Mouse (Mus musculus): ENCODE results near the gene Daam2. TPM values are rescaled to one million over a fixed set of nuclear protein-coding genes. Genes with fewer than 3 reads are reported as not detected.

Gene Daam2
- polyA plus RNA-seq, 1 experiment from 2014 or later, result 15.8 TPM

DNA sequence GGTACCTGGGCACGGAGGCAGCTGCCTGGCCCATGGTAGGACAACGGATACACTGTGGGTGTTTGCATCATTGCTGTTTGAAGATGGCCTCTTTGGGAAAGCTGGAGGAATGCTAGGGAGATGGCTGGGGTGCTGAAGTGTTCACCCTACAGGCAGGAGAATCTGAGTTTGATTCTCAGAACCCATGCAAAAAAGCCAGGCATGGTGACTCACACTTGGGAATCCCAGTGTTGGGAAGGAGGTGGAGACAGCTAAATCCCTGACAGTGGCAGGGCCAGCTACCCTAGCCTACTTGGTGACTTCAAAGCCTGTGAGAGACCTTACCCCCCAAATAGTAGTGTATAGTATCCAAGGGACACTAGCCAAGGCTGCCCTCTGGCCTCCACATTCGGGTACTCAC is 49.0 kb downstream of the Daam2 start:
- 72% methylated on average over 3 of the region's 3 CpGs for WGBS

DNA sequence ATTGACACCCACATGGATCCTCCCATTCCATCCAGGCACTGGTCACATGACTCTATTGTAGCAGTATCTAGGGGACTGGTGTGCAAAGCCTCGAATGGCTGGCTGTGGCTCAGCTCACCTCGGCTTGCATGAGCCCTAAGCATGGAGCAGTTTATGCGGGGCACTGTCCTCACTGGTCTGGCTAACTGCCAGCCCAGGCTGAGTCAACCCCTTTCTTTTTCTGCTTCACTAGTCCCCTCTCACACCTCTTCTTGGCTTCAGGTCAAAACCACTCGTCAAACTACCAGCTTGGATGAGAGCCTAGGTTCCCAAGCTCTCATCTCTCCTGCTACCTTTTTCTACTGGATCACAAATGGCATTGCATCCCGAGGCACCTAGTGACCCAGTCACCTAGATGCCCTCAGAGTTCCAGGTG is 51.5 kb downstream of the Daam2 start:
- Histone ChIP-seq H3K36me3 (no peaks in the 10 kb centered on the region), H3K27ac (no peak overlapping the region), H3K9ac (no peak overlapping the region), H3K9me3 (no peaks in the 10 kb centered on the region), H3K4me3 (no peak overlapping the region), H3K4me2 (no peak overlapping the region), H3K27me3 (no peaks in the 10 kb centered on the region), H3K4me1 (peaks cover 20% of the 10 kb centered on the region)
- 0 out of 2 replicates have a peak, but pooled peaks have one; percentile 20 for ATAC-seq (ENCODE audit: borderline replicate concordance, extremely low read depth, low FRiP score, low TSS enrichment)
- WGBS, result 22% methylated on average over 5 of the region's 5 CpGs

More for the DNA sequence above, 49.0 kb downstream of the Daam2 start:
- H3K9me3 ChIP-seq, result no peaks in the 10 kb centered on the region
- no peak overlapping the region for H3K4me3 ChIP-seq
- H3K4me2 ChIP-seq, result no peak overlapping the region
- H3K27me3 ChIP-seq, result no peaks in the 10 kb centered on the region
- H3K27ac ChIP-seq, result no peak overlapping the region
- H3K36me3 ChIP-seq, result no peaks in the 10 kb centered on the region
- ATAC-seq (ENCODE audit: borderline replicate concordance, extremely low read depth, low FRiP score, low TSS enrichment), result no peak
- H3K9ac ChIP-seq, result no peak overlapping the region
- H3K4me1 ChIP-seq, result peaks cover 25% of the 10 kb centered on the region

DNA sequence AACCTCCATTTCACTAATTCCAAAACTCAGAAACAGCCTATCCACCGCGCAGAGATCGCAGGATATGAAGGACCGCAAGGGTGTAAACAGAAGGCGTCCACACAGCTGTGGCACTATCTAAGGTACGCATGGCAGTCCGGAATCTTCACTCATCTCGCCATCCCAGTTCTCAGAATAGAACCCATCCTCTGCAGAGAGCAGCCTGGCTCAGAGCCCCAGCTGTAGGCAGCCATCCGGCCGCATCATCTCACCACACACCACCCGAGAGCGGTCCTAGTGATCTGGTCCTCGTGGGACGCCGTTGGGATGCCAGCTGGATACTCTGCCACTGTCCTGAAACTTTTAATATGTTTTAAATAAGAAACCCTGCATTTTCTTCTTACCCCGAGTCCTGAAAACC is 54.7 kb downstream of the Daam2 start:
- Histone ChIP-seq H3K27ac (no peak overlapping the region), H3K9ac (no peak overlapping the region), H3K27me3 (no peaks in the 10 kb centered on the region), H3K4me1 (peaks cover 12% of the 10 kb centered on the region), H3K36me3 (no peaks in the 10 kb centered on the region), H3K4me3 (no peak overlapping the region), H3K9me3 (no peaks in the 10 kb centered on the region), H3K4me2 (no peak overlapping the region)
- no peak for ATAC-seq (ENCODE audit: borderline replicate concordance, extremely low read depth, low FRiP score, low TSS enrichment)
- WGBS, result 84% methylated on average over 16 of the region's 16 CpGs

DNA sequence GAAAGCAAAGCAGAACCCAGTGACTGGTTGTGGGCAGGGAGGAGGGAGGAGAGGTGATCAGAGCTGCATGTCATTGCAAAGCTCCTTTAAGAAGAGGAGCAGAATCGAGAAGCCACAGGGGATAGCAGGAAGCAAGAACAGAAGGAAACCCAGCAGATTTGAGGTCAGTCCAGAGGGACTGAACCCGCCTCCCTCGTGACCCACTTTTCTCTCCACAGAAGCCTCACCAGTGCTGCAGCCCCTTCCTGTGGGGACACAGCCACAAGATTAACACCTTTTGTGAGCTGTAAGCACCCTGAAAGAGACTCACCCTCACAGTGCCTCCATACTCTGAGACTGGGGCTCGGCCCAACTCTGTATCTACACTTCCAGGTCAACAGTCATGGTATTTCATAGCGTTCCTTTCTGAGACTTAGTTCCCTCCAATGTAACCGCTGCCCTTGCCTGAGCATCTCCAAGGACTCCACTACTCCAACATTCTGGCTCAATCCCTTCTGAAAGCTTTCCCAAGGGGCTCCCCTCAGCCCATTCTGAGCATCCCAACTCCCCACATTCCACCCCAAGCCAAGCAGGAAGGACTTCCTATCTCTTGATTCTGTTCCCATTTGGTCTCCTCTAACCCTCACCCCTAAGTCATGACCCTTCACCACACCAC is 60.8 kb downstream of the Daam2 start:
- no peaks in the 10 kb centered on the region for H3K27me3 ChIP-seq
- 69% methylated on average over 6 of the region's 6 CpGs for WGBS
- H3K4me2 ChIP-seq, result no peak overlapping the region
- H3K9me3 ChIP-seq, result no peaks in the 10 kb centered on the region
- no peak overlapping the region for H3K4me3 ChIP-seq
- H3K27ac ChIP-seq, result no peak overlapping the region
- 0 out of 2 replicates have a peak, but pooled peaks cover 3% of the 10 kb centered on the region for H3K4me1 ChIP-seq
- H3K9ac ChIP-seq, result no peak overlapping the region
- H3K36me3 ChIP-seq, result no peaks in the 10 kb centered on the region
- ATAC-seq (ENCODE audit: borderline replicate concordance, extremely low read depth, low FRiP score, low TSS enrichment), result no peak

DNA sequence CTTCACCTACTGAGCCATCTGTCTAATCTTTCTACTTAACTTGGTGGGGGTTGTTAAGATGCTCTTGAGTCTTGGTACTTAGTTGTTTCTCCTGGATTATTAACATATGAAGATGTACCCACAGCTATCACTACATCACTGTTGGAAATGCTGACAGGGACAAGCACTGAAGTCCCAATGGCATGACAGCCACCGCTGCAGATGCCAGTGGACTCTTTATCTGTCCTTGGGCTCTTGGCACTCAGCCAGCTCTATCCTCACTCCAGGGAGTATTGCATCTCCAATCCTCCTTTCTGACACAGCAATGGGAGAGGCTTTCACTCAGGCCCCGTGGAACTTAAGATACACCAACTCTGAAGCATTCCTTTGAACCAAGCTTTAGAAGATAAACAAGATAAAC is 63.9 kb downstream of the Daam2 start:
- 31% methylated on average over 2 of the region's 2 CpGs for WGBS
- no peak for ATAC-seq (ENCODE audit: borderline replicate concordance, extremely low read depth, low FRiP score, low TSS enrichment)

DNA sequence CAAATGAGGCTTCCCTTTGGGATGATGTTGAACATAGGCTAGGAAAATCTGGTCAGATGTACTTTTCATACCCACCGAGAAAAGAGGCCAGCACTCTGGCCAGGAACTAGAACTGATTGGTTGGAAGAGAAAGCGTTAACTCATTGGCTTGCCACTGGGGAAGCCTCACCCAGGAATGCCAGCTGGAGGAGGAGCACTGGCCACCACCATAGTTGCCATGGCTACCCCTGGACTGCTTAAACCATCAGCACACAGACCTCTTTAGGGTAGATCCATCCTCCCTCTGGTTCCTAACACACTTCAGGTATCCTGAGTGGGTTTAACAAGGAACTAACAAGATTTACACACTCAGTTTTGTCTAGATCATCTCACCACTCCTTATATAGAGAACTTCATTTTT is 64.5 kb downstream of the Daam2 start:
- no peak overlapping the region for H3K27ac ChIP-seq
- H3K4me2 ChIP-seq, result no peak overlapping the region
- no peaks in the 10 kb centered on the region for H3K27me3 ChIP-seq
- H3K4me1 ChIP-seq, result 0 out of 2 replicates have a peak, but pooled peaks cover 3% of the 10 kb centered on the region
- ATAC-seq (ENCODE audit: borderline replicate concordance, extremely low read depth, low FRiP score, low TSS enrichment), result no peak
- peaks cover 14% of the 10 kb centered on the region for H3K36me3 ChIP-seq
- H3K4me3 ChIP-seq, result no peak overlapping the region
- 81% methylated on average over 2 of the region's 2 CpGs for WGBS
- H3K9ac ChIP-seq, result no peak overlapping the region
- H3K9me3 ChIP-seq, result no peaks in the 10 kb centered on the region

More for the DNA sequence above, 63.9 kb downstream of the Daam2 start:
- no peaks in the 10 kb centered on the region for H3K9me3 ChIP-seq
- 0 out of 2 replicates have a peak, but pooled peaks cover 3% of the 10 kb centered on the region for H3K4me1 ChIP-seq
- no peak overlapping the region for H3K27ac ChIP-seq
- H3K9ac ChIP-seq, result no peak overlapping the region
- no peaks in the 10 kb centered on the region for H3K27me3 ChIP-seq
- H3K36me3 ChIP-seq, result peaks cover 11% of the 10 kb centered on the region
- H3K4me2 ChIP-seq, result no peak overlapping the region
- H3K4me3 ChIP-seq, result no peak overlapping the region

DNA sequence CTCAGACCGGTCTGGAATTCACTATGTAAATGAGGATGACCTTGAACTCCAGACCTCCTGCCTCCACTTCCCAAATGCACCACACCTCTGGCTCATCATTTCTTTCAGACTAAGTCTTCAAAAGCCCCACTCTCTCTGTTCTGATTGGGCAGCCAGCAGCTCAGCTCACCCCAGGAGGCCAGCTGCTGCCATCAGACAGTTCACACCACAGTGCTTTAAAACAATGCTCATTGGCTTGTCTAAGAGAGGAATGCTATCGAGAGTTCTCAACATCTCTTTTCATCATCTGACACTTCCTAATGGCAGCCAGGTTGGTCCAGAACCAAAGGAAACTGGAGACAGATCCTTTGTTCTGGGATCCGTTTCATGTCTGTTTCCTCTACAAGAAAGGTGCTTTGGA is 66.0 kb downstream of the Daam2 start:
- H3K4me3 ChIP-seq, result no peak overlapping the region
- no peak overlapping the region for H3K27ac ChIP-seq
- no peak for ATAC-seq (ENCODE audit: borderline replicate concordance, extremely low read depth, low FRiP score, low TSS enrichment)
- H3K9ac ChIP-seq, result no peak overlapping the region
- H3K4me2 ChIP-seq, result no peak overlapping the region
- 57% methylated on average over 3 of the region's 3 CpGs for WGBS
- no peaks in the 10 kb centered on the region for H3K27me3 ChIP-seq
- no peaks in the 10 kb centered on the region for H3K9me3 ChIP-seq
- H3K36me3 ChIP-seq, result peaks cover 26% of the 10 kb centered on the region
- H3K4me1 ChIP-seq, result 0 out of 2 replicates have a peak, but pooled peaks cover 3% of the 10 kb centered on the region

DNA sequence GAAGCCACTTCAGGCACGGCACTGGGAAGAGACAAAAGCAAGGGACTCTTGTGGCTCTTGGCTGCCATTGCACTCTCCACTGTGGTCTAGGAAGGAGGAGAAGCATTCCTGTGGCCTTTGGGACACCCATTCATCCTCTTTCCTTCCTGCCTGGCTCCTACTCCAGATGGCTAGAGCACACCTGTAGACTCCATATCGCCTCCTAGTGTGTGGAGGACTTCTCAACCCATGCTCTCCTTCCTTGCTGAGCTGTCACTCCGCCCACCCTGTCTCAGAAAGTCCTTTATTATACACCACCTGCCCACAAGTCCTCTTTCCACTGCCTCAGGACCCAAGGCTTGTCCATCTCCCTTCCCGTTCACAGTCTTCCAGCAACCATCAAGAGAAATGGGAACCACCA is 70.9 kb downstream of the Daam2 start:
- no peak for ATAC-seq (ENCODE audit: borderline replicate concordance, extremely low read depth, low FRiP score, low TSS enrichment)
- no peaks in the 10 kb centered on the region for H3K4me1 ChIP-seq
- H3K27ac ChIP-seq, result no peak overlapping the region
- no peaks in the 10 kb centered on the region for H3K27me3 ChIP-seq
- WGBS, result 92% methylated on average over 4 of the region's 4 CpGs
- H3K9ac ChIP-seq, result no peak overlapping the region
- H3K36me3 ChIP-seq, result peaks cover 52% of the 10 kb centered on the region
- H3K9me3 ChIP-seq, result no peaks in the 10 kb centered on the region
- no peak overlapping the region for H3K4me2 ChIP-seq
- no peak overlapping the region for H3K4me3 ChIP-seq

DNA sequence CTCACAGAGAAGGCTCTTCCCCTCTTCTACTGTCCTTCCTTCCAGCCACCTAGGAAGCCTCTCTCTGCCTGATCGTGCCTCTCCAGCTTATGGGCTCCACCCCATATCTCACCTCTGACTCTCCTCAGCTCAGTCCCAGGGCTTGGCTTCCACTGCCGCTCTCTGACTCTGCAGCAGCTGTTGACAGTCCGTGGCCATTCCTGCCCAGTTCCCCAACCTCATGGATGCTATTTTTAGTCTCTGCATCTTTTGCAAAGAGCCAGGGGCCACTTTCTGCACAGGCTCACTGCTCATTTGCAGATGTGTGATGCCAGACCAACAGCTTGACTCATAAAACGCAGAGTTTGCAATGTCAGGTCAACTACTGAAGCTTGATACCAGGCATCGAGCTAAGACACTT is 75.0 kb downstream of the Daam2 start:
- H3K27ac ChIP-seq, result no peak overlapping the region
- 58% methylated on average over 5 of the region's 5 CpGs for WGBS
- H3K4me1 ChIP-seq, result no peaks in the 10 kb centered on the region
- H3K36me3 ChIP-seq, result peaks cover 55% of the 10 kb centered on the region
- no peak overlapping the region for H3K4me2 ChIP-seq
- H3K9me3 ChIP-seq, result no peaks in the 10 kb centered on the region
- no peaks in the 10 kb centered on the region for H3K27me3 ChIP-seq
- no peak overlapping the region for H3K4me3 ChIP-seq
- H3K9ac ChIP-seq, result no peak overlapping the region
- ATAC-seq (ENCODE audit: borderline replicate concordance, extremely low read depth, low FRiP score, low TSS enrichment), result no peak

DNA sequence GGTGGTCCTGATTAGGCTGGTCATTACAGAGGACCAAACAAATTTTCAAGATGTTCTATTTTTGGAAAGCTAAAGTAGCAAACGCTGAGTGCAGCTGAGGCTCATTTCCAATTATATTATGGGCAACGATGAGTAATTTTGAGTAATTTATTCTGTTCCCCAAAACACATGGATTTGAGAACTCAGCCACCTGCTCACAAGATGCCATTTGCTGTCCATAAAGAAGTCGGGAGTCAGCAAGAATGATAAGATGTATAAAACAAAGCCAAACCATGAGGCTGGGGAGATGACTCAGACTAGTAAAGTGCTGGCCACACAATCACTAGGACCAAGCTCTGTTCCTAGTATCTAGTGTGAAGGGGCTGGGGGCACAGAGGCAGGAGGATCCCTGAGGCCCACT is 79.7 kb downstream of the Daam2 start:
- peaks cover 59% of the 10 kb centered on the region for H3K36me3 ChIP-seq
- 65% methylated on average over 3 of the region's 3 CpGs for WGBS
- no peak for ATAC-seq (ENCODE audit: borderline replicate concordance, extremely low read depth, low FRiP score, low TSS enrichment)
- no peak overlapping the region for H3K27ac ChIP-seq
- no peaks in the 10 kb centered on the region for H3K9me3 ChIP-seq
- no peak overlapping the region for H3K4me3 ChIP-seq
- H3K4me1 ChIP-seq, result no peaks in the 10 kb centered on the region
- H3K9ac ChIP-seq, result no peak overlapping the region
- no peaks in the 10 kb centered on the region for H3K27me3 ChIP-seq
- no peak overlapping the region for H3K4me2 ChIP-seq

DNA sequence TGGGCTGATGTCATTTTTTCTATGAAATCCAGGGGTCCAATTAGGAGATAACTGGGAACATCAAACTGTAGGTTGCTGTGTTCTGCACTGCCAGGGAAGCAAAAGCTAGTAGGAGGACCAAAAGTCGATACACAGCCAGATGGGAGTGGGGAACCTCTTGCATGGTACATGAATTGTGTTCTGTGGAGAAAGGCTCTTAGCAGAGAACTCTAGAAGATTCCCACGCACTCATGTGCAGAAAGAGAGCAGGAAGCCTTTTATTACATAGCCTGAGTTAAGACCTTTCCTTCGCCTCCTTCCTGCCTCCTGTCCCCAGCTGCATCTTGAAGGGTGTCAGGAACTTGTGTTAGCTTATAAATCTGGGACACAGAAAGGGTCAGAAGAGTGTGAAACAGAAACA is 82.3 kb downstream of the Daam2 start:
- no peak for ATAC-seq (ENCODE audit: borderline replicate concordance, extremely low read depth, low FRiP score, low TSS enrichment)
- H3K9ac ChIP-seq, result no peak overlapping the region
- no peaks in the 10 kb centered on the region for H3K27me3 ChIP-seq
- H3K4me3 ChIP-seq, result no peak overlapping the region
- H3K9me3 ChIP-seq, result no peaks in the 10 kb centered on the region
- WGBS, result 79% methylated on average over 3 of the region's 3 CpGs
- H3K36me3 ChIP-seq, result peaks cover 46% of the 10 kb centered on the region
- no peak overlapping the region for H3K27ac ChIP-seq
- 0 out of 2 replicates have a peak, but pooled peaks cover 3% of the 10 kb centered on the region for H3K4me1 ChIP-seq
- H3K4me2 ChIP-seq, result no peak overlapping the region

DNA sequence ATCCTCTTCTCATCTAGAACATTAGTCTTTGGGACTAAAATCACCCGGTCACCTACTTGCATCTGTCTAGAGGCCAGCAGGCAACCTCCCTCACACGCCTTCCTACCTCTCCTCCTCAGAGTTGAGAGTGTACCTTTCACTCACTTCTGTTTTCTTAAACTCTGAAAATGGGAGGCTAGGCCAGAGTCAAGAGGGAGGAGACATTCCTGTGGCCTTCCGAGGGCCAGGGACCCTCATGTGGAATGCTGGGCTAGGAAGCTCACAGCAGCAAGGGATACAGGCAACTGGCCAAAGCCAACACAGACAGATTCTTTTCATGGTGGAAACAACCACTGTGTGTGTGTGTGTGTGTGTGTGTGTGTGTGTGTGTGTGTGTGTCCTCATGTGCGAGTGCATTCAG is 86.8 kb downstream of the Daam2 start:
- H3K27me3 ChIP-seq, result no peaks in the 10 kb centered on the region
- no peak overlapping the region for H3K4me3 ChIP-seq
- no peak overlapping the region for H3K4me2 ChIP-seq
- peak; percentile 79 for ATAC-seq (ENCODE audit: borderline replicate concordance, extremely low read depth, low FRiP score, low TSS enrichment)
- H3K36me3 ChIP-seq, result peaks cover 40% of the 10 kb centered on the region
- WGBS, result 55% methylated on average over 4 of the region's 4 CpGs
- H3K27ac ChIP-seq, result peak overlapping the region; percentile 71
- peaks cover 14% of the 10 kb centered on the region; the same call in 1 of the 2 replicates for H3K4me1 ChIP-seq
- H3K9me3 ChIP-seq, result no peaks in the 10 kb centered on the region
- no peak overlapping the region for H3K9ac ChIP-seq

Measured in lung, embryonic 15.5 days (tissue).